Mouse (Mus musculus): Measurements from ENCODE around the gene Ctnnal1. TPM values are rescaled to one million over a fixed set of nuclear protein-coding genes. Genes with fewer than 3 reads are reported as not detected.

The Ctnnal1 gene
- 7.2 and 10.0 TPM in 2 replicates for polyA plus RNA-seq (2012)

- no peak for TF ChIP-seq GATA1 (IDR thresholded peaks at IDR 0.05; ENCODE audit: low read length)
Observed at GRCm38 (mm10) chr4:56865003-56865511, at the start of gene Ctnnal1. Gene Ctnnal1, minus strand, starts transcription at chr4:56865188.

GRCm38 (mm10) chr4:56914761-56915160 lies 49.8 kb upstream of the Ctnnal1 start:
- no peak for TF ChIP-seq GATA1 (IDR thresholded peaks at IDR 0.05; ENCODE audit: low read length)

GRCm38 (mm10) chr4:56914338-56914737 lies 49.4 kb upstream of the Ctnnal1 start:
- TF ChIP-seq GATA1 (IDR thresholded peaks at IDR 0.05; ENCODE audit: low read length) = no peak

- no peak for TF ChIP-seq GATA1 (IDR thresholded peaks at IDR 0.05; ENCODE audit: low read length)
Observed at GRCm38 (mm10) chr4:56912382-56913001, 47.5 kb upstream of the Ctnnal1 start.

- TF ChIP-seq GATA1 (IDR thresholded peaks at IDR 0.05; ENCODE audit: low read length) = no peak
Observed at GRCm38 (mm10) chr4:56909568-56909967, 44.6 kb upstream of the Ctnnal1 start.

- no peak for TF ChIP-seq GATA1 (IDR thresholded peaks at IDR 0.05; ENCODE audit: low read length)
Observed at GRCm38 (mm10) chr4:56907671-56908070, 42.7 kb upstream of the Ctnnal1 start.

- no peak for TF ChIP-seq GATA1 (IDR thresholded peaks at IDR 0.05; ENCODE audit: low read length)
Observed at GRCm38 (mm10) chr4:56906926-56907325, 41.9 kb upstream of the Ctnnal1 start.

- no peak for TF ChIP-seq GATA1 (IDR thresholded peaks at IDR 0.05; ENCODE audit: low read length)
Observed at GRCm38 (mm10) chr4:56905507-56905906, 40.5 kb upstream of the Ctnnal1 start.

- no peak for TF ChIP-seq GATA1 (IDR thresholded peaks at IDR 0.05; ENCODE audit: low read length)
Observed at GRCm38 (mm10) chr4:56901671-56902070, 36.7 kb upstream of the Ctnnal1 start.

- no peak for TF ChIP-seq GATA1 (IDR thresholded peaks at IDR 0.05; ENCODE audit: low read length)
Observed at GRCm38 (mm10) chr4:56899216-56899615, 34.2 kb upstream of the Ctnnal1 start.

- TF ChIP-seq GATA1 (IDR thresholded peaks at IDR 0.05; ENCODE audit: low read length) = no peak
Observed at GRCm38 (mm10) chr4:56897511-56897910, 32.5 kb upstream of the Ctnnal1 start.

GRCm38 (mm10) chr4:56894196-56894595 lies 29.2 kb upstream of the Ctnnal1 start:
- no peak for TF ChIP-seq GATA1 (IDR thresholded peaks at IDR 0.05; ENCODE audit: low read length)

- no peak for TF ChIP-seq GATA1 (IDR thresholded peaks at IDR 0.05; ENCODE audit: low read length)
Observed at GRCm38 (mm10) chr4:56892501-56893115, 27.6 kb upstream of the Ctnnal1 start.

- TF ChIP-seq GATA1 (IDR thresholded peaks at IDR 0.05; ENCODE audit: low read length) = no peak
Observed at GRCm38 (mm10) chr4:56888483-56888882, 23.5 kb upstream of the Ctnnal1 start.

GRCm38 (mm10) chr4:56886286-56886979 lies 21.4 kb upstream of the Ctnnal1 start:
- TF ChIP-seq GATA1 (IDR thresholded peaks at IDR 0.05; ENCODE audit: low read length) = no peak

- no peak for TF ChIP-seq GATA1 (IDR thresholded peaks at IDR 0.05; ENCODE audit: low read length)
Observed at GRCm38 (mm10) chr4:56880036-56880703, 15.2 kb upstream of the Ctnnal1 start.
